Mouse (Mus musculus) C2C12 (cell line): ENCODE results near the gene Fam133b.

ENCODE experiments used
- CEBPB ChIP-seq: IDR thresholded peaks from one replicate; pipeline ENCODE4 v1.6.1; 2011; ENCODE audit warnings: low read depth, mild to moderate bottlenecking, control low read depth, moderate library complexity
- CTCF ChIP-seq: IDR thresholded peaks from one replicate; pipeline ENCODE4 v1.5.1; 2011; ENCODE audit not compliant: control insufficient read depth, insufficient read depth, insufficient read length
- MAX ChIP-seq: IDR thresholded peaks from one replicate; pipeline ENCODE4 v1.6.1; 2011; ENCODE audit warnings: mild to moderate bottlenecking, control low read depth
- MYOD1 ChIP-seq: IDR thresholded peaks from one replicate; pipeline ENCODE4 v1.6.1; 2011; ENCODE audit warnings: low read depth; ENCODE audit not compliant: control insufficient read depth, insufficient read length

- no peak for TF ChIP-seq CTCF
- TF ChIP-seq CEBPB: no peak
- no peak for TF ChIP-seq MAX
- no peak for TF ChIP-seq MYOD1
These were observed 21.9 kb upstream of the Fam133b start for GRCm38 (mm10) chr5:3521741-3522140.
